Mouse (Mus musculus) erythroblast, embryonic 14.5 days (primary cell): Measurements from ENCODE around the gene Rhoh.

Experiments used
- GATA1 ChIP-seq: IDR thresholded peaks from 2 replicates; pipeline ENCODE4 v1.6.1; 2012; ENCODE audit warnings: low read length, inconsistent platforms, mixed read lengths
- TAL1 ChIP-seq: IDR thresholded peaks from 3 replicates; pipeline ENCODE4 v1.6.1; 2012; ENCODE audit warnings: low read length, inconsistent platforms, mixed read lengths

DNA sequence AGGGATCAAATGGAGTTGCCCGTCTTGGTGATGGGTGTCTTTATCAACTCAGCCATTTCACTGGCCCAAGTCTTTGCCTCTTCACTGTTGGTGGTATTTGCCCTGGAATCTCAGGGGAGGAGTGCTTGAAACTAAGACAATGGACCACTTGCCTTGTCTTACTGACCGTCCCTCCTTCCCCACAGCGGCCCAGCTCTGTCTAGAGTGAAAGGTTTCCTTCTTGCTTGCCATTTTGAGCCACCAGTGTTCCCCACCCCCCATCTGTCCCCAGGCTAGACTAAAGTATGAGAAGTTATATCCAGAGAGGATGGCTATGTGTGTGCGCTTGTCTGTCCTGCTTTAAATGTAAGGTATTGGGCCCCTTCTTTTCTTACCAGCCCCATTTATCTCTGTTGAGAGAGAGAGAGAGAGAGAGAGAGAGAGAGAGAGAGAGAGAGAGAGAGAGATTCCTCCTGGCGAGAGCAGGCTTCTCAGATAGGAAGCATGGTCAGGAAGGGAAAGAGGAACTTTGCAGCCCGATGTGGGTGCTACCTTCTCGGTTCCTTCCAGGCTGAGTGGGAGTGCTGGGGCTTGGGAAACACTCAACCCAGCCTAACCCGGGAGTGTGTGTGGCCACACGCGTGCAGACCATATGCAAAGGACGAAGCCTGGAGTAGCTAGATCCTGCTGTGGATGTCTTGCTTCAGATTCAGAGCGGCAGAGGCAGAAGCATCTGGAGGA is 572 bp upstream of the Rhoh start:
- TF ChIP-seq TAL1 (no peak), GATA1 (no peak)
